Mouse (Mus musculus) MEL (cell line): ENCODE data around the gene Csnk2b. TPM values are rescaled to one million over a fixed set of nuclear protein-coding genes. Genes with fewer than 3 reads are reported as not detected.

ENCODE experiments used
- DNase-seq: peaks from one replicate; pipeline ENCODE4 v3.0.0; 2011; ENCODE audit warnings: low read depth, low spot score
- H3K27ac ChIP-seq: 2 replicates; pipeline ENCODE4 v1.5.1; 2012; ENCODE audit warnings: low read depth, mild to moderate bottlenecking, control low read depth, low read length, moderate library complexity; ENCODE audit not compliant: control insufficient read depth
- H3K27me3 ChIP-seq, 2 experiments: fragments of 150-350 bp in 1 of 2; sonication (generic) in 1 of 2; 2 replicates each; pipeline ENCODE4 v1.6.1; 2012; ENCODE audit warnings: low read length in 2 of 2, mild to moderate bottlenecking in 2 of 2, improper control_type of control experiment in 1 of 2, moderate library complexity in 1 of 2; ENCODE audit not compliant: insufficient read depth in 2 of 2, control insufficient read depth in 1 of 2
- H3K36me3 ChIP-seq, 2 experiments: 2 replicates each; pipeline ENCODE4 v1.6.1; 2012 to 2014; ENCODE audit warnings: low read length in 2 of 2, improper control_type of control experiment in 1 of 2, inconsistent platforms in 1 of 2, mild to moderate bottlenecking in 1 of 2; ENCODE audit not compliant: insufficient read depth in 2 of 2, control insufficient read depth in 1 of 2
- H3K4me1 ChIP-seq, 2 experiments: fragments of 150-350 bp in 1 of 2; sonication (generic) in 1 of 2; 2 replicates each; pipeline ENCODE4 v1.6.1; 2012; ENCODE audit warnings: low read length in 2 of 2, improper control_type of control experiment in 1 of 2, mild to moderate bottlenecking in 1 of 2; ENCODE audit not compliant: insufficient read depth in 2 of 2, control insufficient read depth in 1 of 2
- H3K4me3 ChIP-seq, 2 experiments: fragments of 150-350 bp in 1 of 2; sonication (generic) in 1 of 2; 2 replicates each; pipeline ENCODE4 v1.5.1; 2012; ENCODE audit warnings: low read depth in 2 of 2, low read length in 2 of 2, mild to moderate bottlenecking in 2 of 2, moderate library complexity in 2 of 2, control low read depth in 1 of 2, improper control_type of control experiment in 1 of 2; ENCODE audit not compliant: control insufficient read depth in 1 of 2, insufficient read depth in 1 of 2
- H3K79me2 ChIP-seq: 2 replicates; pipeline ENCODE4 v1.6.1; 2012; ENCODE audit warnings: mild to moderate bottlenecking, low read length, moderate library complexity; ENCODE audit not compliant: control insufficient read depth, poor library complexity, insufficient read depth
- H3K9ac ChIP-seq: 2 replicates; pipeline ENCODE4 v1.6.1; 2012; ENCODE audit warnings: low read depth, mild to moderate bottlenecking, control low read depth, low read length, moderate library complexity; ENCODE audit not compliant: control insufficient read depth, poor library complexity, severe bottlenecking
- H3K9me3 ChIP-seq: fragments of 150-350 bp; sonication (generic); replicated peaks from 2 replicates; pipeline ENCODE4 v1.6.1; 2012; ENCODE audit warnings: mild to moderate bottlenecking, low read length, improper control_type of control experiment, moderate library complexity; ENCODE audit not compliant: insufficient read depth
- CHD1 ChIP-seq: IDR thresholded peaks from 2 replicates; pipeline ENCODE4 v1.6.1; 2012; ENCODE audit warnings: low read depth, mild to moderate bottlenecking, inconsistent platforms, low read length, improper control_type of control experiment
- CTCF ChIP-seq, 3 experiments: IDR thresholded peaks in 2 of 3; conservative IDR thresholded peaks in 1 of 3; 2 replicates each; pipeline ENCODE4 v1.5.1; 2011 to 2012; ENCODE audit warnings: low read length in 3 of 3, low read depth in 2 of 3, mild to moderate bottlenecking in 2 of 3, improper control_type of control experiment in 1 of 3, inconsistent platforms in 1 of 3, mixed read lengths in 1 of 3, moderate library complexity in 1 of 3; ENCODE audit not compliant: control insufficient read depth in 1 of 3, insufficient read depth in 1 of 3, poor library complexity in 1 of 3, severe bottlenecking in 1 of 3
- ELF1 ChIP-seq: IDR thresholded peaks from 2 replicates; pipeline ENCODE4 v1.6.1; 2014; ENCODE audit warnings: low read depth, mild to moderate bottlenecking, inconsistent platforms, low read length, improper control_type of control experiment, moderate library complexity
- EP300 ChIP-seq, 2 experiments: IDR thresholded peaks; 2 replicates each; pipeline ENCODE4 v1.6.1; 2011; ENCODE audit warnings: improper control_type of control experiment in 2 of 2, low read length in 2 of 2, low read depth in 1 of 2, mild to moderate bottlenecking in 1 of 2
- ETS1 ChIP-seq: IDR thresholded peaks from 2 replicates; pipeline ENCODE4 v1.6.1; 2012; ENCODE audit warnings: low read depth, mild to moderate bottlenecking, inconsistent platforms, low read length, improper control_type of control experiment, moderate library complexity
- GABPA ChIP-seq: IDR thresholded peaks from 2 replicates; pipeline ENCODE4 v1.6.1; 2012; ENCODE audit warnings: low read depth, mild to moderate bottlenecking, inconsistent platforms, low read length, improper control_type of control experiment, moderate library complexity
- HCFC1 ChIP-seq: IDR thresholded peaks from 2 replicates; pipeline ENCODE4 v1.6.1; 2012; ENCODE audit warnings: low read depth, mild to moderate bottlenecking, inconsistent platforms, low read length, improper control_type of control experiment, moderate library complexity
- MEF2A ChIP-seq: IDR thresholded peaks from 2 replicates; pipeline ENCODE4 v1.6.1; 2014; ENCODE audit warnings: low read depth, mild to moderate bottlenecking, inconsistent platforms, low read length, improper control_type of control experiment; ENCODE audit not compliant: poor library complexity, insufficient replicate concordance, severe bottlenecking; ENCODE audit errors: extremely low read depth
- MYC ChIP-seq: IDR thresholded peaks from 2 replicates; pipeline ENCODE4 v1.6.1; 2011; ENCODE audit warnings: low read depth, mild to moderate bottlenecking, low read length, improper control_type of control experiment, moderate library complexity
- NRF1 ChIP-seq: IDR thresholded peaks from 2 replicates; pipeline ENCODE4 v1.6.1; 2014; ENCODE audit warnings: low read depth, mild to moderate bottlenecking, inconsistent platforms, low read length, improper control_type of control experiment, moderate library complexity; ENCODE audit not compliant: poor library complexity, insufficient read depth, severe bottlenecking
- POLR2AphosphoS2 ChIP-seq: IDR thresholded peaks from 2 replicates; pipeline ENCODE4 v1.6.1; 2011; ENCODE audit warnings: low read length, improper control_type of control experiment
- POLR2AphosphoS5 ChIP-seq: IDR thresholded peaks from 2 replicates; pipeline ENCODE4 v1.6.1; 2012; ENCODE audit warnings: low read depth, borderline replicate concordance, mild to moderate bottlenecking, inconsistent platforms, low read length, moderate library complexity, mixed read lengths
- RAD21 ChIP-seq: IDR thresholded peaks from 2 replicates; pipeline ENCODE4 v1.6.1; 2011; ENCODE audit warnings: mild to moderate bottlenecking, low read depth, low read length, improper control_type of control experiment
- RCOR1 ChIP-seq: IDR thresholded peaks from 2 replicates; pipeline ENCODE4 v1.6.1; 2012; ENCODE audit warnings: low read depth, mild to moderate bottlenecking, inconsistent platforms, low read length, improper control_type of control experiment
- SMC3 ChIP-seq: IDR thresholded peaks from 2 replicates; pipeline ENCODE4 v1.6.1; 2011; ENCODE audit warnings: low read depth, low read length, improper control_type of control experiment
- TAL1 ChIP-seq: IDR thresholded peaks from 2 replicates; pipeline ENCODE4 v1.6.1; 2012; ENCODE audit warnings: mild to moderate bottlenecking, inconsistent platforms, low read length, moderate library complexity, mixed read lengths
- TCF12 ChIP-seq: IDR thresholded peaks from 2 replicates; pipeline ENCODE4 v1.6.1; 2014; ENCODE audit warnings: low read depth, mild to moderate bottlenecking, inconsistent platforms, low read length, improper control_type of control experiment, moderate library complexity
- UBTF ChIP-seq: IDR thresholded peaks from 2 replicates; pipeline ENCODE4 v1.6.1; 2012; ENCODE audit warnings: low read depth, mild to moderate bottlenecking, inconsistent platforms, low read length, improper control_type of control experiment, moderate library complexity, borderline replicate concordance; ENCODE audit not compliant: insufficient read depth
- ZC3H11A ChIP-seq: IDR thresholded peaks from 2 replicates; pipeline ENCODE4 v1.6.1; 2012; ENCODE audit warnings: low read depth, mild to moderate bottlenecking, inconsistent platforms, low read length, improper control_type of control experiment
- ZNF384 ChIP-seq: IDR thresholded peaks from 2 replicates; pipeline ENCODE4 v1.6.1; 2012; ENCODE audit warnings: low read depth, mild to moderate bottlenecking, inconsistent platforms, low read length, improper control_type of control experiment
- polyA plus RNA-seq, 2 experiments: library from polyadenylated mRNA; stranded (reverse) in 1 of 2; unstranded in 1 of 2; fragments of >175 nt in 1 of 2; fragments of >200 nt in 1 of 2; gene quantifications; 2 replicates each; pipeline versions ENCODE4 v1.2.1 to v1.2.4; 2012; ENCODE audit warnings: low replicate concordance in 2 of 2, low read depth in 1 of 2; ENCODE audit not compliant: insufficient read length in 2 of 2, insufficient read depth in 1 of 2, missing spikeins in 1 of 2
- total RNA-seq: library from RNA; depleted of rRNA; stranded (reverse); fragments of 300-350 nt; gene quantifications from 2 replicates; pipeline ENCODE4 v1.2.3, GENCODE M21; 2012

Csnk2b gene
- total and polyA plus RNA-seq, 3 experiments, result 222 to 607 TPM; not detected in 1

GRCm38 (mm10) chr17:35088825-35089644 lies 32.8 kb downstream of the Csnk2b start, which contains the start of gene Abhd16a (continued):
- no peak for TF ChIP-seq MEF2A
- peak; percentile 72 for TF ChIP-seq HCFC1
- TF ChIP-seq EP300 (IDR thresholded peaks at IDR 0.05; ENCODE audit: low read depth in 1 of 2, low read length in 2 of 2), result peak in 1 of 2 experiments; percentile 15; a peak in 1 of 4 replicates
- TF ChIP-seq UBTF, result 0 out of 2 replicates have a peak, but pooled peaks have one; percentile 46
- TF ChIP-seq ELF1, result no peak
- TF ChIP-seq GABPA, result no peak
- no peak for TF ChIP-seq POLR2AphosphoS5
- peak; percentile 51 for TF ChIP-seq ETS1
- TF ChIP-seq MYC, result peak; percentile 80; the same call in 1 of the 2 replicates
- 0 out of 2 replicates have a peak, but pooled peaks have one; percentile 15 for TF ChIP-seq RCOR1
- TF ChIP-seq RAD21, result no peak
- TF ChIP-seq NRF1, result peak; percentile 42; the same call in 1 of the 2 replicates
- TF ChIP-seq TAL1, result no peak
- TF ChIP-seq CHD1, result peak; percentile 99

GRCm38 (mm10) chr17:35088151-35088550 lies 33.7 kb downstream of the Csnk2b start:
- Histone ChIP-seq H3K27me3 (no peaks in the 10 kb centered on the region), H3K4me3 (no peak overlapping the region), H3K9ac (peak overlapping the region; percentile 87), H3K79me2 (peaks cover 18% of the 10 kb centered on the region), H3K36me3 (peaks cover 0 to 20% of the 10 kb centered on the region in 2 experiments; a peak in 2 of 4 replicates), H3K9me3 (no peaks in the 10 kb centered on the region), H3K27ac (peak overlapping the region; percentile 81), H3K4me1 (peaks cover 5 to 41% of the 10 kb centered on the region in 2 experiments)
- peak; percentile 52 for DNase-seq
- TF ChIP-seq MYC (0 out of 2 replicates have a peak, but pooled peaks have one; percentile 23), SMC3 (peak; percentile 46), ZC3H11A (peak; percentile 30), TCF12 (no peak), CTCF (IDR thresholded peaks at IDR 0.05 in 2 of 3, conservative IDR thresholded peaks at IDR 0.05 in 1 of 3; ENCODE audit: control insufficient read depth in 1 of 3, insufficient read depth in 1 of 3, low read depth in 2 of 3, low read length in 3 of 3, poor library complexity in 1 of 3, severe bottlenecking in 1 of 3) (peak; percentile 29 to 59 (median 37)), ZNF384 (peak; percentile 69), POLR2AphosphoS2 (no peak)
